Mouse (Mus musculus): ENCODE measurements at regions not wholly inside any gene's neighbourhood (a gene's known extent, or its start where the extent isn't known, plus 50 kb on each side); places are given as distances from the start of the nearest gene placed in this dataset.

DNA sequence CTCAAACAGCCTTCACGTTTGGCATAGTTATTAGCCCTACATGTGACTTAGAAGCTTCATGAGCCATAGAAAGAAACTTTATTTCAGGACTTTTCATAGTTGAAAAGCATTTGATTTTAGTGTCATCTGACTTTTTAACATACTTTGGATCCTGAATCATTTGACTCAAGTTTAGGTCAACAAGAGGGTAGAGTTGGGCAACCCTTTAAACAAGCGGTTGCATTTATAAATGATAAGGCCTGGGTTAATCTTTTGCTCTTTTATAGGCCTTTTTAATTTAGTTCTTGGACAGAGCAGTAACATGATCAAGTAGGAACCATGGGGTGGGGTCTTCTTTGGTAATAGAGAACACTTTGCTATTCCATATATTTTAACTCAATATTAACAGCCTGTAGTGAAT lies 204.4 kb downstream of the Csl start:
- TF ChIP-seq GATA1 (IDR thresholded peaks at IDR 0.05; ENCODE audit: borderline replicate concordance, low read length) (no peak), CTCF (IDR thresholded peaks at IDR 0.05; ENCODE audit: low read depth, low read length) (no peak)
